Mouse (Mus musculus): Measurements from ENCODE around the gene Gtf2ird1. TPM values are rescaled to one million over a fixed set of nuclear protein-coding genes. Genes with fewer than 3 reads are reported as not detected.

Gene Gtf2ird1
- polyA plus RNA-seq, 1 experiment from 2014 or later = 50.9 TPM

DNA sequence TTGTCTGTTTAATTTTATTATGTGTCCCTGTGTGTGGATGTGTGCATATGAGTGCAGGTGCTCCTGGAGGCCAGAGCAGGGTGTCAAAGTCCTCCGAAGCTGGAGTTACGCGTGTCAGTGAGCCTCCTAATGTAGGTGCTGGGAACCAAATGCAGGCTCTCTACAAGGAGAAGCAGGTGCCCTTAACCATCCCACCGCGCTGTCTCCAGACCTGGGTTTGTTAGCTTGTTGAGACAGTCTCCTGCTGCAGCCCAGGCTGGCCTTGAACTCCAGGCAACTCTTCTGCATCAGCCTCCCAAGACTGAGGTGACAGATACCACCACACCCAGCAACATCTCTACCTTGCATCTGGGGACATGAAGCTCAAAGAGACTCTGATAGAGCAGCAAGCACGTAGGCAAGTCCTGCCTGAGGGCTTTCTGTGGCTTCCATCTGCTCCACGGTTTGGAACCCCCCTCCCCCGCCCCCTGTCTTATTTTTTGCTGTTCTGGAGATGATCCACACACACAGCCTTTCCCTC is 10.6 kb upstream of the Gtf2ird1 start:
- no peak overlapping the region for H3K9ac ChIP-seq (ENCODE audit: low read length)
- no peaks in the 10 kb centered on the region for H3K27me3 ChIP-seq (replicated peaks; ENCODE audit: control insufficient read depth, insufficient read depth, low read length)
- no peaks in the 10 kb centered on the region for H3K9me3 ChIP-seq (replicated peaks; ENCODE audit: control insufficient read depth, low read length)
- peak overlapping the region; percentile 27; the same call in 1 of the 2 replicates for H3K27ac ChIP-seq (ENCODE audit: low read depth, low read length)
- no peak overlapping the region for H3K4me2 ChIP-seq (ENCODE audit: low read length)
- WGBS = 61% methylated on average over 8 of the region's 8 CpGs
- H3K4me1 ChIP-seq (ENCODE audit: control insufficient read depth, insufficient read depth, low read length) = no peaks in the 10 kb centered on the region; the same call in 1 of the 2 replicates
- ATAC-seq (0 out of 2 replicates have a peak, but pooled peaks have one; percentile 7), DNase-seq (ENCODE audit: low spot score) (peak; percentile 40)
- H3K4me3 ChIP-seq (ENCODE audit: low read depth, low read length) = no peak overlapping the region
- H3K36me3 ChIP-seq (ENCODE audit: control insufficient read depth, insufficient read depth, low read length) = no peaks in the 10 kb centered on the region

DNA sequence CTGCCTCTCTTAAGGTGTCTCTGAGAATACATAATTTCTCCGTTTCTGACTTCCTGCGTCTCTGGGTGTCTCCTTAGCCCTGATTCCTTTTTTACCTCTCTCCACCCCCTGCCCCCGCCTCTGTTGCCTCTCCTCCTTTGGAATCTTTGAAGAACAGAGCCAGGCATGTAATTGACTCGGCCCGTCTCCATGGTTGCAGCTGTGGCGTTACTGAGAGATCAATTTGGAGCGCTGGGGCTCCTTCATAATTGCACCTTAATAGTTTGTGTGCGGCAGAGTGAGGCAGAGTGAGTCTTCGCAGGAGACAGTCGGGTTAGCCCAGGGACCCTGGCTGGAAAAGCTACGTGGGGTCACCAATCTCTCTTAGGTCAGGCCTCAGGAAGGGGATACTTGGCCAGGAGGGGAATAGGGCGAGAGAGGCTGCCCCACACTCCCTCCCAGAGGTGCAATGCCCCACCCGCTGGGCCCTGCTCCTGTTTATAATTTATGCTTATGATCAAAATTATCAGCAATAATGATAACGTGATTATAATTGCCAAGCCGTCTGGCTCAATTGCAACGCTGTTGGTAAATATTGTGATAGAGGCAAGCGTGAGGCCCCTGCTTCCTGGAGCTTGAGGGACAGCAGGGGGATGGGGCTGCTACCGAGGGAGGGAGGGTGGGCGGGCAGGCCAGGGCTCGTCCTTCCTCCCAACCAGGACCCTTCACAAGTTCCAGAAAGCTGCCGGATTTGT is 9.9 kb upstream of the Gtf2ird1 start:
- ATAC-seq (peak; percentile 77), DNase-seq (ENCODE audit: low spot score) (peak; percentile 72)
- Histone ChIP-seq H3K36me3 (ENCODE audit: control insufficient read depth, insufficient read depth, low read length) (no peaks in the 10 kb centered on the region), H3K4me1 (ENCODE audit: control insufficient read depth, insufficient read depth, low read length) (no peaks in the 10 kb centered on the region; the same call in 1 of the 2 replicates), H3K27ac (ENCODE audit: low read depth, low read length) (peak overlapping the region; percentile 65), H3K4me3 (ENCODE audit: low read depth, low read length) (no peak overlapping the region), H3K27me3 (replicated peaks; ENCODE audit: control insufficient read depth, insufficient read depth, low read length) (no peaks in the 10 kb centered on the region), H3K9me3 (replicated peaks; ENCODE audit: control insufficient read depth, low read length) (no peaks in the 10 kb centered on the region), H3K4me2 (ENCODE audit: low read length) (0 out of 2 replicates have a peak overlapping the region, but pooled peaks have one; percentile 1), H3K9ac (ENCODE audit: low read length) (peak overlapping the region; percentile 13; the same call in 1 of the 2 replicates)
- 13% methylated on average over 21 of the region's 21 CpGs for WGBS

- no peaks in the 10 kb centered on the region for H3K27me3 ChIP-seq (replicated peaks; ENCODE audit: control insufficient read depth, insufficient read depth, low read length)
- H3K9ac ChIP-seq (ENCODE audit: low read length) = no peak overlapping the region
- ATAC-seq (no peak), DNase-seq (ENCODE audit: low spot score) (no peak)
- no peaks in the 10 kb centered on the region for H3K9me3 ChIP-seq (replicated peaks; ENCODE audit: control insufficient read depth, low read length)
- no peak overlapping the region for H3K27ac ChIP-seq (ENCODE audit: low read depth, low read length)
- 83% methylated on average over 1 of the region's 1 CpGs for WGBS
- no peak overlapping the region for H3K4me3 ChIP-seq (ENCODE audit: low read depth, low read length)
- no peak overlapping the region for H3K4me2 ChIP-seq (ENCODE audit: low read length)
- no peaks in the 10 kb centered on the region for H3K36me3 ChIP-seq (ENCODE audit: control insufficient read depth, insufficient read depth, low read length)
- H3K4me1 ChIP-seq (ENCODE audit: control insufficient read depth, insufficient read depth, low read length) = no peaks in the 10 kb centered on the region; the same call in 1 of the 2 replicates
These were observed 8.7 kb upstream of the Gtf2ird1 start for GRCm38 (mm10) chr5:134465197-134465596.

DNA sequence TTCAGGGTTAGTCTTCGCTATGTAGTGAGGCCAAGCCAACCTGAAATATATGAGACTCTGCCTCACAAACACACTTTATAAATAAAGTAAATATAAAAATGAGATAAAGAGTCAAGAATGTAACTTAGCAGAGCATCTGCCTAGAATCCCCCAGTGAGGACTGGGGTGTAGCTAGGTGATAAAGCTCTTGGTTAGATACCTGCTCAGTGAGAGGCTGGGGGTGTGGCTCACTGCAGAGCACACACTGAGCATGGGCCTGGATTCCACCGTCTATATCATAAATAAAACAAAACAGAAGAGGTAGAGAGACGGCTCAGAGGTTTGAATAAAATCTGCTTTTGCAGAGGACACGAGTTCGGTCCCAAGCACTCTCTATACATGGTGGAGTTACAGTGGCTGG is 7.7 kb upstream of the Gtf2ird1 start:
- Histone ChIP-seq H3K9me3 (replicated peaks; ENCODE audit: control insufficient read depth, low read length) (no peaks in the 10 kb centered on the region), H3K27ac (ENCODE audit: low read depth, low read length) (no peak overlapping the region), H3K4me2 (ENCODE audit: low read length) (no peak overlapping the region), H3K9ac (ENCODE audit: low read length) (no peak overlapping the region), H3K4me1 (ENCODE audit: control insufficient read depth, insufficient read depth, low read length) (no peaks in the 10 kb centered on the region; the same call in 1 of the 2 replicates), H3K36me3 (ENCODE audit: control insufficient read depth, insufficient read depth, low read length) (no peaks in the 10 kb centered on the region), H3K4me3 (ENCODE audit: low read depth, low read length) (no peak overlapping the region), H3K27me3 (replicated peaks; ENCODE audit: control insufficient read depth, insufficient read depth, low read length) (no peaks in the 10 kb centered on the region)
- ATAC-seq (no peak), DNase-seq (ENCODE audit: low spot score) (no peak)
- 87% methylated on average over 5 of the region's 5 CpGs for WGBS

DNA sequence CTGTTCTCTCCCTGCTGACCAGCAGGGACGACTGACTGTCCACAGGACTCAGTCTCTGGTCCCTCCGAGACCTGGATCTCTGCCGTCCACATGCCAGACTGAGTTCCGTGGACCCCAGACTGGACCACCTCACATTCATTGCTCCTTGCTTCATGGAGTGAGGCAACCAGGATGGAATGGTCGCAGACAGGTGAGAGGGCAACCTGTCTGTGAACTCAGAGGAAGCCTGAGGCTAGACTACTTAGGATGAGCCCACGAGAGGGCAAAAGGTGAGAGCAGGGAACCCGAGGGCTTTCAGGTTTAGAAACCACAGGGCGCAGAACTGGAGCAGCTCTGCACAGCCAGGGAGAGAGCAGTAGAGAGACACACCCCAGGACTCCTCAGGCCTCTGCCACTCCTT is 6.2 kb upstream of the Gtf2ird1 start:
- no peak for ATAC-seq
- Histone ChIP-seq H3K9ac (ENCODE audit: low read length) (no peak overlapping the region), H3K36me3 (ENCODE audit: control insufficient read depth, insufficient read depth, low read length) (no peaks in the 10 kb centered on the region), H3K9me3 (replicated peaks; ENCODE audit: control insufficient read depth, low read length) (no peaks in the 10 kb centered on the region), H3K27me3 (replicated peaks; ENCODE audit: control insufficient read depth, insufficient read depth, low read length) (no peaks in the 10 kb centered on the region), H3K4me2 (ENCODE audit: low read length) (no peak overlapping the region), H3K27ac (ENCODE audit: low read depth, low read length) (no peak overlapping the region), H3K4me3 (ENCODE audit: low read depth, low read length) (no peak overlapping the region), H3K4me1 (ENCODE audit: control insufficient read depth, insufficient read depth, low read length) (no peaks in the 10 kb centered on the region; the same call in 1 of the 2 replicates)
- 79% methylated on average over 8 of the region's 8 CpGs for WGBS
- no peak for DNase-seq (ENCODE audit: low spot score)

GRCm38 (mm10) chr5:134462316-134462715 is 5.8 kb upstream of the Gtf2ird1 start:
- WGBS = 88% methylated on average over 2 of the region's 2 CpGs
- Histone ChIP-seq H3K4me3 (ENCODE audit: low read depth, low read length) (no peak overlapping the region), H3K9me3 (replicated peaks; ENCODE audit: control insufficient read depth, low read length) (no peaks in the 10 kb centered on the region), H3K27me3 (replicated peaks; ENCODE audit: control insufficient read depth, insufficient read depth, low read length) (no peaks in the 10 kb centered on the region), H3K27ac (ENCODE audit: low read depth, low read length) (no peak overlapping the region), H3K9ac (ENCODE audit: low read length) (no peak overlapping the region), H3K4me1 (ENCODE audit: control insufficient read depth, insufficient read depth, low read length) (no peaks in the 10 kb centered on the region; the same call in 1 of the 2 replicates), H3K4me2 (ENCODE audit: low read length) (no peak overlapping the region), H3K36me3 (ENCODE audit: control insufficient read depth, insufficient read depth, low read length) (no peaks in the 10 kb centered on the region)
- DNase-seq (ENCODE audit: low spot score) (no peak), ATAC-seq (no peak)

GRCm38 (mm10) chr5:134460546-134460945 is 4.0 kb upstream of the Gtf2ird1 start:
- H3K36me3 ChIP-seq (ENCODE audit: control insufficient read depth, insufficient read depth, low read length) = no peaks in the 10 kb centered on the region
- H3K4me3 ChIP-seq (ENCODE audit: low read depth, low read length) = no peak overlapping the region
- no peaks in the 10 kb centered on the region for H3K9me3 ChIP-seq (replicated peaks; ENCODE audit: control insufficient read depth, low read length)
- no peak overlapping the region for H3K27ac ChIP-seq (ENCODE audit: low read depth, low read length)
- no peaks in the 10 kb centered on the region for H3K4me1 ChIP-seq (ENCODE audit: control insufficient read depth, insufficient read depth, low read length)
- no peak overlapping the region for H3K9ac ChIP-seq (ENCODE audit: low read length)
- WGBS = 94% methylated on average over 4 of the region's 4 CpGs
- no peaks in the 10 kb centered on the region for H3K27me3 ChIP-seq (replicated peaks; ENCODE audit: control insufficient read depth, insufficient read depth, low read length)
- ATAC-seq (no peak), DNase-seq (ENCODE audit: low spot score) (no peak)
- H3K4me2 ChIP-seq (ENCODE audit: low read length) = no peak overlapping the region

DNA sequence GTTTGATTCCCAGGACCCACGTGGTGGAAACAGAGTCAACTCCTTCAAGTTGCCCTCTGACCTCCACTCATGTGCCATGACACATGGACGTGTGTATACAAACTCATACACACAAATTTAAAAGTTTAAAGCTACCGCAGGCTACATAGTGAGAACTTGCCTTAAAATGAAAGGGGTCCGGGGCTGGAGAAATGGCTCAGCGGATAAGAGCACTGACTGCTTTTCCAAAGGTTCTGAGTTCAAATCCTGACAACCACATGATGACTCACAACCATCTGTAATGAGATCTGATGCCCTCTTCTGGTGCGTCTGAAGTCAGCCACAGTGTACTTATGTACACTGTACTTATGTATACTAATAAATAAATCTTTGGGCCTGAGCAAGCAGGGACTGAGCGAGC is 2.6 kb upstream of the Gtf2ird1 start:
- H3K9ac ChIP-seq (ENCODE audit: low read length) = no peak overlapping the region
- H3K4me1 ChIP-seq (ENCODE audit: control insufficient read depth, insufficient read depth, low read length) = peaks cover 12% of the 10 kb centered on the region
- no peaks in the 10 kb centered on the region for H3K27me3 ChIP-seq (replicated peaks; ENCODE audit: control insufficient read depth, insufficient read depth, low read length)
- no peak for ATAC-seq
- H3K27ac ChIP-seq (ENCODE audit: low read depth, low read length) = no peak overlapping the region
- no peak overlapping the region for H3K4me3 ChIP-seq (ENCODE audit: low read depth, low read length)
- no peaks in the 10 kb centered on the region for H3K36me3 ChIP-seq (ENCODE audit: control insufficient read depth, insufficient read depth, low read length)
- no peak for DNase-seq (ENCODE audit: low spot score)
- H3K9me3 ChIP-seq (replicated peaks; ENCODE audit: control insufficient read depth, low read length) = no peaks in the 10 kb centered on the region
- no peak overlapping the region for H3K4me2 ChIP-seq (ENCODE audit: low read length)
- 89% methylated on average over 7 of the region's 7 CpGs for WGBS

GRCm38 (mm10) chr5:134458416-134458815 is 1.9 kb upstream of the Gtf2ird1 start:
- no peak overlapping the region for H3K9ac ChIP-seq (ENCODE audit: low read length)
- no peak for DNase-seq (ENCODE audit: low spot score)
- H3K27ac ChIP-seq (ENCODE audit: low read depth, low read length) = no peak overlapping the region
- H3K27me3 ChIP-seq (replicated peaks; ENCODE audit: control insufficient read depth, insufficient read depth, low read length) = no peaks in the 10 kb centered on the region
- H3K4me1 ChIP-seq (ENCODE audit: control insufficient read depth, insufficient read depth, low read length) = peaks cover 14% of the 10 kb centered on the region
- no peak overlapping the region for H3K4me3 ChIP-seq (ENCODE audit: low read depth, low read length)
- ATAC-seq = no peak
- H3K4me2 ChIP-seq (ENCODE audit: low read length) = no peak overlapping the region
- WGBS = 91% methylated on average over 3 of the region's 3 CpGs
- no peaks in the 10 kb centered on the region for H3K36me3 ChIP-seq (ENCODE audit: control insufficient read depth, insufficient read depth, low read length)
- H3K9me3 ChIP-seq (replicated peaks; ENCODE audit: control insufficient read depth, low read length) = no peaks in the 10 kb centered on the region

Data from forebrain, embryonic 14.5 days (tissue).